Mouse (Mus musculus): ENCODE results near the gene Slc41a3.

Gene Slc41a3

GRCm38 (mm10) chr6:90688003-90688402, 83.5 kb downstream of the Slc41a3 start:
- no peak for DNase-seq

GRCm38 (mm10) chr6:90688742-90689141, 84.2 kb downstream of the Slc41a3 start:
- DNase-seq: no peak

GRCm38 (mm10) chr6:90689500-90689899, 85.0 kb downstream of the Slc41a3 start:
- no peak for DNase-seq

GRCm38 (mm10) chr6:90691935-90692334, 87.4 kb downstream of the Slc41a3 start:
- DNase-seq: no peak

- DNase-seq: no peak
Measured at GRCm38 (mm10) chr6:90692404-90692803, 87.9 kb downstream of the Slc41a3 start.

GRCm38 (mm10) chr6:90695754-90696153, 91.2 kb downstream of the Slc41a3 start:
- no peak for DNase-seq

Measured in B cell, adult 2 months (primary cell).